Comparison of ENCODE assay signal across 26 mouse cellular contexts in genomic region chrX:102509205-102509604, GRCm38 (mm10). TPM values are rescaled to one million over a fixed set of nuclear protein-coding genes. Genes with fewer than 3 reads are reported as not detected.
DNase-seq lines count a peak whose midpoint lies in the region; ATAC-seq and TF ChIP-seq lines count a peak whose summit lies in the region.
"Had no signal": no experiment of that assay in that cellular context is flagged by ENCODE, and none has a peak within 500 bp of the region (broad histone marks: within the 10 kb centered on the region; RNA-seq: fewer than 3 reads in every experiment).

No protein-coding gene starts in this region.

- peak; percentile 10 for DNase-seq in liver, adult 2 months (ENCODE audit: extremely low read depth, low read depth, low spot score)
- DNase-seq in liver: no peak
- peak; percentile 59 for DNase-seq in NIH3T3 (ENCODE audit: low read depth)
- DNase-seq in adrenal gland, postnatal 36 days: no peak
- DNase-seq in urinary bladder, adult 2 months (ENCODE audit: low spot score): no peak
- DNase-seq in testis, postnatal 10 days (ENCODE audit: low spot score): no peak
- DNase-seq: adrenal gland, postnatal 14 days; cerebellum, adult 18-20 months; cerebellum, postnatal 14 days; gastrocnemius, postnatal 10 days; heart, postnatal 10 days; kidney, adult 11 months; layer of hippocampus, postnatal 36 days; right cerebral cortex, postnatal 25 days; thymus, postnatal 4 days had no signal

- no peaks in the 10 kb centered on the region for H3K4me1 ChIP-seq in liver, adult 2 months (ENCODE audit: control insufficient read depth, insufficient read depth, low read length)
- no peaks in the 10 kb centered on the region for H3K4me1 ChIP-seq in intestine, embryonic 16.5 days (ENCODE audit: control insufficient read depth, insufficient read depth, low read length)
- no peaks in the 10 kb centered on the region for H3K4me1 ChIP-seq in stomach, embryonic 15.5 days
- H3K4me1 ChIP-seq: forebrain, embryonic 13.5 days; hindbrain, embryonic 15.5 days; kidney, embryonic 15.5 days; limb, embryonic 10.5 days; limb, embryonic 15.5 days; liver, embryonic 15.5 days had no signal

- ATAC-seq in intestine, embryonic 16.5 days: peak; percentile 46; the same call in 1 of the 2 replicates
- no peak for ATAC-seq in stomach, embryonic 15.5 days (ENCODE audit: insufficient read depth, low FRiP score, low read depth)
- ATAC-seq: forebrain, embryonic 13.5 days; midbrain, embryonic 16.5 days had no signal

- TF ChIP-seq POLR2A in liver, adult 2 months (IDR thresholded peaks at IDR 0.05; ENCODE audit: extremely low read depth, insufficient read depth, low read length): no peak

- no peaks in the 10 kb centered on the region for H3K9me3 ChIP-seq in intestine, embryonic 16.5 days (ENCODE audit: control insufficient read depth, low read length)
- no peaks in the 10 kb centered on the region for H3K9me3 ChIP-seq in stomach, embryonic 15.5 days
- H3K9me3 ChIP-seq: forebrain, embryonic 13.5 days; heart, embryonic 13.5 days; hindbrain, embryonic 15.5 days; kidney, embryonic 15.5 days; limb, embryonic 10.5 days; limb, embryonic 15.5 days; liver, embryonic 15.5 days had no signal

- H3K36me3 ChIP-seq in liver, adult 2 months (ENCODE audit: control insufficient read depth, insufficient read depth, low read length): no peaks in the 10 kb centered on the region
- no peaks in the 10 kb centered on the region for H3K36me3 ChIP-seq in intestine, embryonic 16.5 days (ENCODE audit: control insufficient read depth, insufficient read depth, low read length)
- H3K36me3 ChIP-seq in stomach, embryonic 15.5 days: no peaks in the 10 kb centered on the region
- H3K36me3 ChIP-seq: heart, embryonic 13.5 days; hindbrain, embryonic 15.5 days; kidney, embryonic 15.5 days; limb, embryonic 10.5 days; limb, embryonic 15.5 days; liver, embryonic 15.5 days had no signal

- no peak overlapping the region for H3K9ac ChIP-seq in liver, adult 2 months (ENCODE audit: low read depth, low read length)
- no peak overlapping the region for H3K9ac ChIP-seq in intestine, embryonic 16.5 days (ENCODE audit: low read depth, low read length)
- no peak overlapping the region for H3K9ac ChIP-seq in stomach, embryonic 15.5 days
- H3K9ac ChIP-seq: forebrain, embryonic 13.5 days; heart, embryonic 13.5 days; hindbrain, embryonic 15.5 days; kidney, embryonic 15.5 days; limb, embryonic 15.5 days; liver, embryonic 15.5 days had no signal

- WGBS in liver, adult 2 months: 82% methylated on average over 4 of the region's 4 CpGs
- WGBS in intestine, embryonic 16.5 days: 42% methylated on average over 4 of the region's 4 CpGs
- WGBS in stomach, embryonic 15.5 days: 35% methylated on average over 4 of the region's 4 CpGs

- no peak overlapping the region for H3K4me2 ChIP-seq in intestine, embryonic 16.5 days (ENCODE audit: low read depth, low read length)
- no peak overlapping the region for H3K4me2 ChIP-seq in stomach, embryonic 15.5 days
- H3K4me2 ChIP-seq: forebrain, embryonic 13.5 days; heart, embryonic 13.5 days; hindbrain, embryonic 15.5 days; kidney, embryonic 15.5 days; limb, embryonic 15.5 days; liver, embryonic 15.5 days had no signal

- H3K4me3 ChIP-seq in liver, adult 2 months (ENCODE audit: insufficient read depth, low read depth, low read length): no peak overlapping the region
- no peak overlapping the region for H3K4me3 ChIP-seq in intestine, embryonic 16.5 days (ENCODE audit: low read length)
- no peak overlapping the region for H3K4me3 ChIP-seq in stomach, embryonic 15.5 days (replicated peaks)
- H3K4me3 ChIP-seq: forebrain, embryonic 13.5 days; heart, embryonic 13.5 days; hindbrain, embryonic 15.5 days; kidney, embryonic 15.5 days; limb, embryonic 10.5 days; limb, embryonic 15.5 days; liver, embryonic 15.5 days had no signal

- TF ChIP-seq CTCF in liver, adult 2 months (IDR thresholded peaks at IDR 0.05; ENCODE audit: low read depth, low read length): no peak

- no peaks in the 10 kb centered on the region for H3K79me2 ChIP-seq in liver, adult 2 months (ENCODE audit: control insufficient read depth, insufficient read depth, low read length)

- no peak overlapping the region for H3K27ac ChIP-seq in liver, adult 2 months (replicated peaks; ENCODE audit: insufficient read depth, low read depth, low read length)
- H3K27ac ChIP-seq in intestine, embryonic 16.5 days (ENCODE audit: low read length): no peak overlapping the region
- 0 out of 2 replicates have a peak overlapping the region, but pooled peaks have one; percentile 26 for H3K27ac ChIP-seq in stomach, embryonic 15.5 days
- H3K27ac ChIP-seq: forebrain, embryonic 13.5 days; heart, embryonic 13.5 days; hindbrain, embryonic 15.5 days; kidney, embryonic 15.5 days; limb, embryonic 10.5 days; limb, embryonic 15.5 days; liver, embryonic 15.5 days had no signal

- no peaks in the 10 kb centered on the region for H3K27me3 ChIP-seq in liver, adult 2 months (ENCODE audit: control insufficient read depth, insufficient read depth, low read length)
- H3K27me3 ChIP-seq in intestine, embryonic 16.5 days (replicated peaks; ENCODE audit: control insufficient read depth, insufficient read depth, low read length): 0 out of 2 replicates have a peak, but pooled peaks cover 4% of the 10 kb centered on the region
- no peaks in the 10 kb centered on the region for H3K27me3 ChIP-seq in stomach, embryonic 15.5 days (replicated peaks)
- H3K27me3 ChIP-seq: CH12.LX; forebrain, embryonic 13.5 days had no signal

RNA-seq across cellular contexts. Expression of gene Hdac8, which starts 4.0 kb away (rescaled TPM):
- total RNA-seq in liver, adult 2 months (2014; rRNA removed): 6.2 and 7.2 TPM in 2 replicates
- polyA plus RNA-seq in liver, adult 2 months (2012; rRNA removed): 1.4 and 1.6 TPM in 2 replicates
- 7.7 and 8.2 TPM in 2 replicates for polyA plus RNA-seq in intestine, embryonic 16.5 days (2015; fragmentation: Nextera tagmentation; extraction: Ambion mirVana)
- 10.2 and 11.4 TPM in 2 replicates for polyA plus RNA-seq in stomach, embryonic 15.5 days (2015; fragmentation: Nextera tagmentation; extraction: Ambion mirVana)
- 10 to 100 TPM in 1 of 2 experiments, 1 to 10 TPM in 1; 8.1 to 10.7 TPM for total RNA-seq in adrenal gland, postnatal 36 days (2021)
- polyA plus RNA-seq in urinary bladder, adult 2 months (2012; rRNA removed): 14.0 and 15.6 TPM in 2 replicates

Comparison
In these comparisons a context has a peak if more than half of its experiments do, and no peak if none do; other contexts are left out.
1. DNase-seq: peak in liver, adult 2 months (single experiment) and NIH3T3 (single experiment); none in liver (single experiment), adrenal gland, postnatal 36 days (0 of 2), urinary bladder, adult 2 months (single experiment) and testis, postnatal 10 days (single experiment).